Mouse (Mus musculus) olfactory bulb, adult 2 months (tissue): ENCODE data around the gene Dph5.

Experiments
- CTCF ChIP-seq: fragments of 200-500 bp; IDR thresholded peaks from 2 replicates; pipeline ENCODE4 v1.5.1; 2012; ENCODE audit warnings: low read depth, mild to moderate bottlenecking, low read length, moderate library complexity; ENCODE audit not compliant: insufficient read depth
- POLR2A ChIP-seq: fragments of 200-500 bp; IDR thresholded peaks from 2 replicates; pipeline ENCODE4 v1.6.1; 2012; ENCODE audit warnings: mild to moderate bottlenecking, low read depth, low read length, moderate library complexity; ENCODE audit not compliant: insufficient read depth

DNA sequence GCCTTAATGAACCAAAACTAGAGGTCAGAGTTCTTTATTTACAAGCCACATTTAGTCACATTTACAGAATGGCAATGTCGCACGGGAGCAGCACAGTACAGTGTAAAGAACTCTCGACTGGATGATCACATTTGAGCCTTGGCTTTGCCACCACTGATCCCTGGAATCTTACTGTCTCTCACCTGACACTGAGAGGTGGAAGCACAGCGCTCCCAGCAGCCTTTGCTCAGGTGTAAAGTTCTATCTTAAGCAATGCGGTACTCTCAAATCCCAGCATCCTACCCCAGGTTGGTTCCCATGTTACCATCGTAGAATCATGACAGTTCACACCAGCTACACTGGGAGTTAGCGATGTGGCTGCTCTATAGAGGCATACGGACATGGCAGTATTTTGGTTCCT, 53.8 kb downstream of the Dph5 start:
- TF ChIP-seq CTCF (no peak), POLR2A (no peak)
